Mouse (Mus musculus) limb, embryonic 13.5 days (tissue): ENCODE measurements around the gene Olfr1366. TPM values are rescaled to one million over a fixed set of nuclear protein-coding genes. Genes with fewer than 3 reads are reported as not detected.

Experiments
- ATAC-seq: fragments of 200-750 bp; cut with Nextera tagmentation; 2 replicates; pipeline ENCODE4 v1.8.0; 2017; ENCODE audit warnings: low read depth, moderate number of reproducible peaks, moderate TSS enrichment; ENCODE audit not compliant: low FRiP score
- H3K27ac ChIP-seq: fragments of 300-500 bp; sonication (generic); 2 replicates; pipeline ENCODE4 v1.5.1; 2015; ENCODE audit warnings: inconsistent platforms, mild to moderate bottlenecking, moderate library complexity
- H3K27me3 ChIP-seq: fragments of 300-500 bp; sonication (generic); 2 replicates; pipeline ENCODE4 v1.6.1; 2015; ENCODE audit warnings: mild to moderate bottlenecking, inconsistent platforms
- H3K36me3 ChIP-seq: fragments of 300-500 bp; sonication (generic); 2 replicates; pipeline ENCODE4 v1.6.1; 2015; ENCODE audit warnings: inconsistent platforms, mild to moderate bottlenecking, moderate library complexity
- H3K4me1 ChIP-seq: fragments of 300-500 bp; sonication (generic); 2 replicates; pipeline ENCODE4 v1.6.1; 2015; ENCODE audit warnings: inconsistent platforms
- H3K4me2 ChIP-seq: fragments of 300-500 bp; sonication (generic); replicated peaks from 2 replicates; pipeline ENCODE4 v1.6.1; 2015; ENCODE audit warnings: inconsistent platforms, mild to moderate bottlenecking, moderate library complexity
- H3K4me3 ChIP-seq: fragments of 300-500 bp; sonication (generic); 2 replicates; pipeline ENCODE4 v1.5.1; 2015; ENCODE audit warnings: moderate library complexity, mild to moderate bottlenecking, inconsistent platforms
- H3K9ac ChIP-seq: fragments of 300-500 bp; sonication (generic); 2 replicates; pipeline ENCODE4 v1.6.1; 2015; ENCODE audit warnings: mild to moderate bottlenecking, inconsistent platforms
- H3K9me3 ChIP-seq: fragments of 300-500 bp; sonication (generic); 2 replicates; pipeline ENCODE4 v1.6.1; 2016; ENCODE audit warnings: inconsistent platforms
- WGBS: fragments of 180-500 bp; shearing (Covaris S2); methylation state at CpG from one replicate; pipeline ENCODE4 v1.1.7; 2015; 5-methylcytosine and 5-hydroxymethylcytosine counted together
- polyA plus RNA-seq: library from polyadenylated mRNA; unstranded; fragments of >200 nt; fragmentation: Nextera tagmentation; extraction: Ambion mirVana; gene quantifications from 2 replicates; pipeline ENCODE4 v1.2.1, GENCODE M21; 2015

Olfr1366 gene
- polyA plus RNA-seq, 1 experiment from 2014 or later, result 0.15 TPM

DNA sequence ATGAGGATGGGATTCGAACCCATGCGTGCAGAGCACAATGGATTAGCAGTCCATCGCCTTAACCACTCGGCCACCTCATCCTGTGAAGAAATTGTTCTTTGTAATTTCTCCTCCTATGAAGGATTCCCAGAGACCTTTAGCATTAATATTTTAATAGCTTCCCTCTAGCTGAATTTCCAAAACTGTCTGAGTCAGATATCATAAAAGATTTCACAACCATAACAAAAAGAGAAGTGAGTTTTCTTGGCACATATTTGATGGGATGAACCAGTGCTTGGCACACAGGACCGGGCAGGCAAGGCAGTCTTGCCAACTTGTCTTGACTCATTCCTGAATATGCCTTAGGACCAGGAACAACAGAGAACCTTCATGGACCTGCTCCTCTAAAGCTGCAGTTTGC lies 49.8 kb downstream of the Olfr1366 start:
- Histone ChIP-seq H3K9me3 (no peaks in the 10 kb centered on the region), H3K27ac (no peak overlapping the region), H3K4me3 (no peak overlapping the region), H3K4me1 (no peaks in the 10 kb centered on the region), H3K9ac (no peak overlapping the region), H3K4me2 (no peak overlapping the region), H3K27me3 (no peaks in the 10 kb centered on the region), H3K36me3 (no peaks in the 10 kb centered on the region)
- no peak for ATAC-seq
- WGBS, result 91% methylated on average over 5 of the region's 5 CpGs

DNA sequence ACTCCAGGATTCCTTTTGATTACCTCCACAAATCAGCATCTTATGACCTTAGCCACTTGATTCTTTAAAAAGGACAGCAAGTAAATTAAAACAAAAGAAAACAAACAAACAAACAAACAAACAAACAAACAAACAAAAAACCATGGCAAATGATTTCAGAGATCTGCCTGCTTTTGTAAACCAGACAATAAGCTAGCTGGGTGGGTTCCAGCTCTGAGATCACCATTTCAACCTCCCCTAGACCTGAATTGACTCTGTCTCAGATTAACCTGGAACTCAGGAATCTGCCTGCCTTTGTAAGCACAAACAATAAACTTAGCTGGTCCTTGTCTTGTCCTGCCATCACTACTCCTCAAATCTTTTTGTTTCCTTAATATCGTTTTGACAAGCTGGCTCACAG lies 55.7 kb downstream of the Olfr1366 start:
- Histone ChIP-seq H3K4me1 (no peaks in the 10 kb centered on the region), H3K9me3 (peaks cover 4% of the 10 kb centered on the region; the same call in 1 of the 2 replicates), H3K36me3 (peaks cover 15% of the 10 kb centered on the region), H3K27me3 (no peaks in the 10 kb centered on the region), H3K9ac (no peak overlapping the region), H3K27ac (no peak overlapping the region), H3K4me2 (no peak overlapping the region), H3K4me3 (no peak overlapping the region)
- 89% methylated on average over 1 of the region's 1 CpGs for WGBS
- no peak for ATAC-seq

Other genes starting within 250 kb of the Olfr1366 start
- 0.28 and 0.52 TPM in 2 replicates for gene Gpx6, start 230.7 kb downstream of the Olfr1366 start, polyA plus RNA-seq
- not detected in 2 replicates for gene Olfr1367, start 195.9 kb downstream of the Olfr1366 start, polyA plus RNA-seq
- 14.6 and 15.3 TPM in 2 replicates for gene Zscan12, start 180.0 kb downstream of the Olfr1366 start, polyA plus RNA-seq
- gene Zkscan3, start 140.1 kb downstream of the Olfr1366 start, polyA plus RNA-seq, result 101 and 105 TPM in 2 replicates
- gene Pgbd1, start 101.8 kb downstream of the Olfr1366 start, polyA plus RNA-seq, result 3.5 and 3.7 TPM in 2 replicates
- gene Zscan26, start 89.1 kb downstream of the Olfr1366 start, polyA plus RNA-seq, result 37.8 and 37.9 TPM in 2 replicates
- gene Nkapl, start 74.3 kb downstream of the Olfr1366 start, polyA plus RNA-seq, result 2.9 and 3.1 TPM in 2 replicates
- 4.0 and 4.9 TPM in 2 replicates for gene Zkscan4, start 63.9 kb downstream of the Olfr1366 start, polyA plus RNA-seq
- gene Gm10065, start 63.4 kb downstream of the Olfr1366 start, polyA plus RNA-seq, result not detected in 2 replicates
- 0.14 and 0.49 TPM in 2 replicates for gene AK157302, start 47.6 kb downstream of the Olfr1366 start, polyA plus RNA-seq
- 6.4 and 6.9 TPM in 2 replicates for gene Gm11273, start 41.4 kb downstream of the Olfr1366 start, polyA plus RNA-seq
- 7.0 and 8.2 TPM in 2 replicates for gene Zkscan8, start 11.7 kb downstream of the Olfr1366 start, polyA plus RNA-seq
- gene Olfr1535, start 17.1 kb upstream of the Olfr1366 start, polyA plus RNA-seq, result 0.05 TPM in 1 of 2 replicates, not detected in the other
- not detected in 2 replicates for gene Olfr1364, start 39.0 kb upstream of the Olfr1366 start, polyA plus RNA-seq
- gene Olfr1362, start 71.2 kb upstream of the Olfr1366 start, polyA plus RNA-seq, result not detected in 2 replicates
- gene Olfr11, start 99.7 kb upstream of the Olfr1366 start, polyA plus RNA-seq, result not detected in 2 replicates
- gene Olfr1361, start 120.6 kb upstream of the Olfr1366 start, polyA plus RNA-seq, result not detected in 2 replicates
- gene Olfr1360, start 134.6 kb upstream of the Olfr1366 start, polyA plus RNA-seq, result not detected in 2 replicates
- gene Olfr1359, start 155.3 kb upstream of the Olfr1366 start, polyA plus RNA-seq, result not detected in 2 replicates
- 3.3 and 3.4 TPM in 2 replicates for gene Hist1h2bl, start 173.3 kb upstream of the Olfr1366 start, polyA plus RNA-seq
- gene Hist1h2ai, start 173.6 kb upstream of the Olfr1366 start, polyA plus RNA-seq, result 34.6 and 46.9 TPM in 2 replicates
- gene Hist1h3h, start 174.9 kb upstream of the Olfr1366 start, polyA plus RNA-seq, result 22.6 and 23.4 TPM in 2 replicates
- gene Hist1h2bm, start 179.2 kb upstream of the Olfr1366 start, polyA plus RNA-seq, result 6.1 and 7.8 TPM in 2 replicates
- gene Hist1h4j, start 192.3 kb upstream of the Olfr1366 start, polyA plus RNA-seq, result 1.2 and 1.3 TPM in 2 replicates
- gene Hist1h4k, start 207.7 kb upstream of the Olfr1366 start, polyA plus RNA-seq, result 4.0 and 8.4 TPM in 2 replicates
- gene Hist1h2ak, start 211.0 kb upstream of the Olfr1366 start, polyA plus RNA-seq, result 39.8 and 57.2 TPM in 2 replicates
- gene Hist1h2bn, start 211.3 kb upstream of the Olfr1366 start, polyA plus RNA-seq, result 4.4 and 5.9 TPM in 2 replicates
- gene Hist1h1b, start 237.8 kb upstream of the Olfr1366 start, polyA plus RNA-seq, result 25.1 TPM in 2 replicates
- 133 and 146 TPM in 2 replicates for gene Hist1h3i, start 240.6 kb upstream of the Olfr1366 start, polyA plus RNA-seq
- 6.8 and 17.0 TPM in 2 replicates for gene Hist1h2an, start 244.4 kb upstream of the Olfr1366 start, polyA plus RNA-seq
- 3.3 TPM in 2 replicates for gene Hist1h2bp, start 244.7 kb upstream of the Olfr1366 start, polyA plus RNA-seq